Mouse (Mus musculus): ENCODE measurements around the gene Gm5483. TPM values are rescaled to one million over a fixed set of nuclear protein-coding genes. Genes with fewer than 3 reads are reported as not detected.
"Not testable (repeated sequence)": the region's sequence is repeated elsewhere in the genome, so short reads cannot be mapped to it uniquely, and the experiment has no call there.

Gene Gm5483
- polyA plus RNA-seq, 1 experiment from 2014 or later: 0.67 TPM

GRCm38 (mm10) chr16:36209967-36210453, 26.0 kb downstream of the Gm5483 start, which contains the start of gene Gm5416:
Gene Gm5416, plus strand, starts transcription at chr16:36210403.
- Histone ChIP-seq H3K36me3 (ENCODE audit: control insufficient read depth, insufficient read depth, low read length) (no peaks in the 10 kb centered on the region), H3K9ac (ENCODE audit: low read depth, low read length) (no peak within 1 kb of the TSS), H3K4me2 (ENCODE audit: low read length) (no peak within 1 kb of the TSS), H3K27ac (ENCODE audit: low read length) (no peak within 1 kb of the TSS), H3K27me3 (ENCODE audit: control insufficient read depth, insufficient read depth, low read depth, low read length) (no peaks in the 10 kb centered on the region), H3K4me1 (ENCODE audit: control insufficient read depth, insufficient read depth, low read length) (no peaks in the 10 kb centered on the region), H3K4me3 (ENCODE audit: low read depth, low read length) (no peak within 1 kb of the TSS), H3K9me3 (replicated peaks; ENCODE audit: control insufficient read depth, low read length, poor library complexity, severe bottlenecking) (no peaks in the 10 kb centered on the region)
- WGBS: 86% methylated on average over 2 of the region's 2 CpGs
- ATAC-seq: no peak

- not testable (repeated sequence) for H3K4me1 ChIP-seq (ENCODE audit: control insufficient read depth, insufficient read depth, low read length); H3K9me3 ChIP-seq (replicated peaks; ENCODE audit: control insufficient read depth, low read length, poor library complexity, severe bottlenecking); H3K27me3 ChIP-seq (ENCODE audit: control insufficient read depth, insufficient read depth, low read depth, low read length); H3K36me3 ChIP-seq (ENCODE audit: control insufficient read depth, insufficient read depth, low read length); ATAC-seq; H3K27ac ChIP-seq (ENCODE audit: low read length); H3K4me3 ChIP-seq (ENCODE audit: low read depth, low read length); H3K9ac ChIP-seq (ENCODE audit: low read depth, low read length); H3K4me2 ChIP-seq (ENCODE audit: low read length)
- WGBS: 91% methylated on average over 6 of the region's 7 CpGs
Observed at GRCm38 (mm10) chr16:36221168-36221567, 37.2 kb downstream of the Gm5483 start, which contains the start of gene 2010005H15Rik. Gene 2010005H15Rik, plus strand, starts transcription at chr16:36221468.

Other genes starting within 250 kb of the Gm5483 start
- 1.8 TPM in 2 replicates for gene Parp9, start 245.7 kb upstream of the Gm5483 start, polyA plus RNA-seq (2015; fragmentation: Nextera tagmentation; extraction: Ambion mirVana)
- gene Dtx3l, start 245.1 kb upstream of the Gm5483 start, polyA plus RNA-seq (2015; fragmentation: Nextera tagmentation; extraction: Ambion mirVana): 1.3 and 1.4 TPM in 2 replicates
- gene Kpna1, start 205.5 kb upstream of the Gm5483 start, polyA plus RNA-seq (2015; fragmentation: Nextera tagmentation; extraction: Ambion mirVana): 85.1 and 91.0 TPM in 2 replicates
- 13.0 and 14.7 TPM in 2 replicates for gene Wdr5b, start 143.0 kb upstream of the Gm5483 start, polyA plus RNA-seq (2015; fragmentation: Nextera tagmentation; extraction: Ambion mirVana)
- gene Fam162a, start 112.6 kb upstream of the Gm5483 start, polyA plus RNA-seq (2015; fragmentation: Nextera tagmentation; extraction: Ambion mirVana): 131 and 137 TPM in 2 replicates
- 24.7 and 27.7 TPM in 2 replicates for gene Ccdc58, start 112.5 kb upstream of the Gm5483 start, polyA plus RNA-seq (2015; fragmentation: Nextera tagmentation; extraction: Ambion mirVana)
- gene Csta1, start 53.0 kb upstream of the Gm5483 start, polyA plus RNA-seq (2015; fragmentation: Nextera tagmentation; extraction: Ambion mirVana): not detected in 2 replicates
- gene Stfa2l1, start 27.4 kb upstream of the Gm5483 start, polyA plus RNA-seq (2015; fragmentation: Nextera tagmentation; extraction: Ambion mirVana): 0.51 TPM in 1 of 2 replicates, not detected in the other
- not detected in 2 replicates for gene Gm5416, start 26.2 kb downstream of the Gm5483 start, polyA plus RNA-seq (2015; fragmentation: Nextera tagmentation; extraction: Ambion mirVana)
- gene 2010005H15Rik, start 37.3 kb downstream of the Gm5483 start, polyA plus RNA-seq (2015; fragmentation: Nextera tagmentation; extraction: Ambion mirVana): not detected in 2 replicates
- gene Stfa1, start 92.7 kb downstream of the Gm5483 start, polyA plus RNA-seq (2015; fragmentation: Nextera tagmentation; extraction: Ambion mirVana): 0.70 and 1.6 TPM in 2 replicates
- not detected in 2 replicates for gene BC117090, start 150.1 kb downstream of the Gm5483 start, polyA plus RNA-seq (2015; fragmentation: Nextera tagmentation; extraction: Ambion mirVana)
- 0.97 TPM in 1 of 2 replicates, not detected in the other for gene BC100530, start 183.5 kb downstream of the Gm5483 start, polyA plus RNA-seq (2015; fragmentation: Nextera tagmentation; extraction: Ambion mirVana)
- gene Stfa2, start 224.2 kb downstream of the Gm5483 start, polyA plus RNA-seq (2015; fragmentation: Nextera tagmentation; extraction: Ambion mirVana): not detected in 2 replicates

Measured in midbrain, embryonic 16.5 days (tissue).